Mouse (Mus musculus) heart, postnatal 4 days (tissue): ENCODE results near the gene Mpp2. TPM values are rescaled to one million over a fixed set of nuclear protein-coding genes. Genes with fewer than 3 reads are reported as not detected.

ENCODE experiments used
- DNase-seq: peaks from one replicate; pipeline ENCODE4 v3.0.0; 2021
- total RNA-seq, 2 experiments: library from RNA; stranded (reverse); gene quantifications; 2 replicates each; pipeline ENCODE4 v1.2.3; 2021

Gene Mpp2
- total RNA-seq, 2 experiments from 2014 or later: 6.1 to 7.3 TPM

DNA sequence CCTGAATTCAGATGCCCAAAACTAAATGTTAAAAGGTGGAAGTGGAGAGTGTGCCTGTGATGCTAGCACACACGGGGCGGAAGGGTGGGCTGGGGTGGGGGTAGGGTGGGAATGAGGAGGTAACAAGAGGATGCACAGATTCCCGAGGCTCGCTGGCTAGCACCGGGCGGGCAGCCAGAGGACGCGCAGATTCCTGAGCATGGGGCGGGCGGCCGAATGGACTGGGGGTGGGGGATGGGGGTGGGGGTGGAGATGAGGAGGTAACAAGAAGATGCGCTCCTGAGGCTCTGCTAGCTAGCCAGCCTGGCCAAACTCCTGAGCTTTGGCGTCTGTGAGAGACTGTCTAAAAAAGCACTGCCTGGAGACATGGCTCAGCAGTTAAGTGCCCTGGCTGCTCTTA is 17.9 kb downstream of the Mpp2 start:
- no peak for DNase-seq

GRCm38 (mm10) chr11:102069633-102070032 is 18.7 kb downstream of the Mpp2 start:
- DNase-seq: no peak

GRCm38 (mm10) chr11:102068969-102069368 is 19.3 kb downstream of the Mpp2 start:
- DNase-seq: no peak

GRCm38 (mm10) chr11:102063076-102063475 is 25.2 kb downstream of the Mpp2 start:
- DNase-seq: no peak

DNA sequence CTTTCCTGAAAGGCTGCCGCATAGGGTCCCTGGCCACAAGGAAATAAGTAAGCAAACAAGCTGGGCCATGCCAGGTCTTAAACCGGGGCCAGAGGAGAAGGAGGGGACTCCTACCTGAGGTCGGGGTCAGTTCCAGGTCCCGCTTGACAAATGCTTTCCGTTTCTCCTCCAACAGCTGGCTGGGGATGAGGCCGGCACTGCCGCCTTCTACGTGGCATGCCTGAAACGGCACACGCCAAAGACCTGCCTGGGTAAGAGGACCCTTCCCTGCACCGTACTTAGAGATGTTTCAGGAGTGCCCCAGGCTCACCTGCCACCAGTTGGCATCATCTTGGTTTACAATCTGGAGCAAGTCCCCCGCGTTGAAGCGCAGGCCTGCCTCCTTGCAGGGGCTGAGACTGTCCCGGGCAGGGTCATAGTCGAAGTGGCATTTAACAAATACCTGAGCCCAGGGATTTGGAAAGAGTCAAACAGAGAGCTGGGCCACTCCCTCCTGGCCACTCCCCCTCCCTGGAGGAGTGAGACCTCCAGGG is 26.3 kb downstream of the Mpp2 start:
- DNase-seq: no peak

- peak; percentile 84 for DNase-seq
Measured at GRCm38 (mm10) chr11:102061236-102061940, 26.9 kb downstream of the Mpp2 start.

DNA sequence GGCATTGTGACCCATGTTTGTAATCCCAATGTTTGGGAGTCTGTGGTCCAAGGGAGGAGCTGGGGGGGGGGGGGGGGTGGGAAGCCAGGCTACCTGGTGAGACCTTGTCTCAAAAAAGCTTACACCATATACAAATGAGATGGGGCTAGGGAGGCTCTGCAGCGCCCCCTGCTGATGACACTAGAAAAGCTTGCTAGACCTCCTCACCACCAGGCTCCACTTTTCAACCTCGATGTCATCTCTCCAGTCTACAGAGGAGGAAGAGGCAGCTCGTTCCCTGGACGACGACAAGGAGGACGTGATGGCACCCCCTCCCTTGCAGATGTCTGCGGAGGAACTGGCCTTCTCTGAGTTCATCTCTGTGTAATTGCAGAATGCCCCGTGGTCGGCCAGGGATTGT is 34.5 kb downstream of the Mpp2 start:
- DNase-seq: peak; percentile 70

DNA sequence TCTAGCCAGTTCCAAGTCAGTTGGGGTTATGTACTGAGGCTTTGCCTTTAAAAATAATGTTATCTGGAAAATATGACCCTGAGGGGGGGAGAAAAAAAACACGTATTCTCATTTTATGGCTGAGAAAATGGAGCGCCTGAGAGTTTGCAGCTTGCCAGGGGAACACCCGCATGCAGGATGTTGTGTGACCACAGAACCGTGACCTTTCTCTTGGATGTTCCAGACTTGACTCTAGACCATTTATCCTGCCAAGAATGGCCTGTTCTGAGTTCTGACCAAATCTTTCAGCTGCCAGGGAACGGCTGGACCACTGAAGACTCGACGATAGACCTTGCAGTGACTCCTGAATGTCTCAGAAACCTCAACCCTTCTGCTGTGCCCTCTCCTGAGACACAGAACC is 35.1 kb downstream of the Mpp2 start:
- DNase-seq: no peak

DNA sequence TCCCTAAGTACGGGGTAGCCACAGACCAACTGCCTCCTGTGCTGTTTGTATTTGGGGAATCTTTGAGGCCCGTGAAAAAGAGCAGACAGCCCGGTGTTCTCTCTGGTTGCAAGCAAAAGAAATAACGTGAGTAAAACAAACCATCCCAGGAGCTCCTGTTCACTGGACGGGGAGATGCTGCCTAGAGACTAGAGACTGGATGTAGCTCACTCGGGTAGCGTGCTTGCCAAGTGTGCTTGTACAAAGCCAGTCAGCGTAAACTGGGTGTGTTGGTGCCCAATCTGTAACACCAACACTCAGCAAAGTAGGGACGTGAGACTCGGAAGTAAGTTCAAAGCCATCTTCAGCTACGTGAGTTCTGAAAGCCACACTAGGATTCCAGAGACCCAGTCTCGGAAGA is 35.6 kb downstream of the Mpp2 start:
- DNase-seq: no peak

DNA sequence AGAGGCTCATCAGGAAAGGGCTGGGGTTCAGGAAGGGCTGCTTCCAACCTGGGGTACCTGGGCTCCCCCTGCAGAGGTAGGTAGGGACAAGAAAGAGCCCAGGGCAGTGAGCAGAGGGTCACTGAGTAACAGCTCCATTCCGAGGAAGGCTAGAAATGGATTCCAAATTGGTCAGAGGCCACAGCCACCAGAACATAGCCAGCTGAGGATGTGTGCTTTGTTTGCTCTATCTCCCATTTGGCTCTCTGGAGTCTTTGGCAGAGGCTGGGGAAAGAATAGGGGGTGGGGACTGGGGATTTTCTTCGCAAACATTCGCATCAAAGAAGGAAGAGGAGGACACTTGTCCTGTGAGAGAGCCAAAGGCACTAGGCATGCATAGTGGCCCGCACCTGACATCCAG is 36.4 kb downstream of the Mpp2 start:
- DNase-seq: peak; percentile 44

DNA sequence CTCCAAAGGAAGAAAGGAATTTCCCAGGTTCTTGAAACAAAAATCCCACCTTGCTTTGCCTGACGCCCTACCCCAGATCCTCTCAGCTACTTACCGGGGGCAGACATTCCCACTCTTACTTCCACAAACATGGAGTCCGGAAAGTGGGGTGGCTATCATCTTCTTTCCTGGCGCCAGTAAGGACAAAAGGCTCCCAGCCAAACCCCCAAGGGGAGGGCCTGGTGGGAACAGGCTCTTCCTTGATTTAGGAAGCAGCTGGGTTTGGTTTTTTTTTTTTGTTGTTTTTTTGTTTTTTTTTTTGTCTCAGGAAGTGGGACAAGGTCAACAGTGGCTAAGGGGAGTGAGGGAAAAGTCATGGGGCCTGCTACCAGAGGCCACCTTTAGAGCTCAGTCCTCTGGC is 36.8 kb downstream of the Mpp2 start:
- DNase-seq: peak; percentile 77

GRCm38 (mm10) chr11:102049875-102050482 is 38.3 kb downstream of the Mpp2 start:
- DNase-seq: no peak

DNA sequence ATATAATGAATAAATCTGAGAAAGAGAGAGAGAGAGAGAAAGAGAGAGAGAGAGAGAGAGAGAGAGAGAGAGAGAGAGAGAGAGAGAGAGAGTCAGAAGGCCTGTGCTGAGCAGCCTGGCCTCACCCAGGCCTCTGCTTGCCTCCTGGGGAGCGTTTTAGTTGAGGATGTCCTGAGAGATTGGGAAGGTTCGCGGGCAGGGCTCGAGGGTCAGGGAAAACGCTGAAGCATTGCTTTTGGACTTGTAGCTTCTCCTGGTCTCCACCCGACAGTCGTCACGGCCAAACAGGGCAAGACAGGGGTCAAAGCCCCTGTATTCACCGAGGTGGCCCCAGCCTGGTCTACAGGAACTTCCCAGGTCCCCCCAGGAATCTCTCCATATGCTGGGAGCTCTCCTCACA is 41.7 kb downstream of the Mpp2 start:
- DNase-seq: no peak

DNA sequence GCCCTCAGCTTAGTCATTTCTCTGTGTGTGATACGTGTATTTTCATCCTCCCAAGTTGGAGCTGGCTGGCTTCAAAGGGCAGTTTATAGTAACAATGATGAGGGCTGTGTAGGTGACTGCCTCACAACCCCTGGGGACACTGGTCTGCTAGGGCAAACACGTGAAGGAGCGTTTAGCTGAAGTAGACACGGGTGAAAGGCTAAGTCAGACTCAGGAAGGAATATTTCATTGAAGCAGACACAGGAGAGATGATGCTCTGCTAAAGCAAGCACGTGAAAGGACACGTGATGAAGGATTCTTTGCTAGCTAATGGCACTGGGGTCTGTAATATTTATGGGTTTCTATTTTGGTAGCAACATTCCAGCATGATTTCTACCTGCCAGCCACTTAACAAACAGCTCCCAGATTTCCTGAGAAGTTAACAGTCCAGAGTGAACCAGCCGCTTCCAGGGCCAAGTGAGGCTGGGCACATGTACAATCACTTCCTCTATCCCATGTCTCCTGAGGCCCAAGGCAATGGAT is 43.6 kb downstream of the Mpp2 start:
- DNase-seq: no peak

DNA sequence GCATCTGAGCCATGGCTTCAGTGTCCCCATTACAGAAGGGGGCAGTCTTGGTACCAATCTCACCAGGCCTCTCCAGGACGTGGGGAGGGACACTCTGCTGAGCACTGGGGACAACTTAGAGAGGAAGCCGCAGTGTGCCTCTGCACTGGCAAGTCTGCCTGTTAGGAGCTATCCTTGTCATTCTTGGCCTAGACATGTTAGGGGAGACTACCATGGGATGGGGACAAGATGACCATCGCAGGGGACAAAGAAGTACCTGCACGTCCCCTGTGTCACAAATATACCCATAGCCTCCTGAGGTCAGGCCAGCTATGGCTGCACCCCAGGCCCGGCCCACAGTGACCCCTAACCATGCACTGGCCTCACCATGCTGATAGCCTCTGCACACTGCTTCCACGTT is 44.9 kb downstream of the Mpp2 start:
- no peak for DNase-seq

DNA sequence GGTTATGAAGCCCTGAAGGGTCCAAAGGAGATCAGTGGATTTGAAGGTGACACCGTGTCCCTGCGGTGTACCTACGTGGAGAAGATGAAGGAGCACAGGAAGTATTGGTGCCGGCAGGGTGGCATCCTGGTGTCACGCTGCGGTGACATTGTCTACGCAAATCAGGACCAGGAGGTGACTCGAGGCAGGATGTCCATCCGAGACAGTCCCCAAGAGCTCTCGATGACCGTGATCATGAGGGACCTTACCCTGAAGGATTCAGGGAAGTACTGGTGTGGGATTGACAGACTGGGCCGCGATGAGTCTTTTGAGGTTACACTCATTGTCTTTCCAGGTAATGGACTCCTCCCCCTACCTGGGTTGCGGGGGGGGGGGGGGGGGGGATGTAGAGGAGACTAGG is 45.3 kb downstream of the Mpp2 start:
- DNase-seq: no peak

- no peak for DNase-seq
Measured at GRCm38 (mm10) chr11:102041350-102041949, 46.9 kb downstream of the Mpp2 start, which contains the start of gene Cd300lg. Gene Cd300lg (plus strand): TSS chr11:102041509.

DNA sequence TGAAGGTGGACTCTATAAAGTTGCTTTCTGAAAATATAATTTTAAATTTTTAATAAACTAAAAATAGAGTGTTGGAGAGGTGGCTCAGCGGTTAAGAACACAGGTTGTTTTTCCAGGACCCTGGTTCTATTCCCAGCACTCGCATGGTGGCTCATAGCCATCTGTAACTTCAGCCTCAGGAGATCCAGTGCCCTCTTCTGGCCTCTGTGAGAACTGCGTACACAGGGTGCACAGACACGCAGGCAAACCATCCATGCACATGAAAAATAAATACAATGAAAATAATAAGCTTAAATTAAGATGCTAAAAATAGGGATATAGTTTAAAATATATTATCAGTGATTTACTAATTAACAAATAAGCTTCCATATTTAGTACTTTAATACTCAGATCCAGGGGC is 47.7 kb downstream of the Mpp2 start:
- no peak for DNase-seq

DNA sequence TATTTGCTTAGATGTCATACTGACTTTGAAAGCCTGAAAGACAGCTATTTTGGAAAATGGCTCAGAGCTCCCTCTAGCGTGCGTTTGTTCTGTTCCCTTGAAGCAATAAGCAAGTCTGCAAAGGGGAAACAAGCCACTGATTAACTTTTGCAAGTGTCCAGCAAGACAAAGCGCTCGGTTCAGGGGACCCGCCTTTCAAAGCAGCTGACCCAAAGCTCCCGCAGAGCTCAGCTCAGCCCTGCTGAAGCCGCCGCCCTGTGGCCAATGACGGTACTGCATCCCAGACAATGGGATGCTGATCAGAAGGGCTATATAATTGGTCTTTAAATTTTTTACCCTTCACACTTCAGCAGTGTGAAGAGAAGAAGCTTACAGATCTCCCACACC is 48.2 kb downstream of the Mpp2 start:
- peak; percentile 96 for DNase-seq

- no peak for DNase-seq
Measured at GRCm38 (mm10) chr11:102039487-102040137, 48.7 kb downstream of the Mpp2 start.

- DNase-seq: no peak
Measured at GRCm38 (mm10) chr11:102037789-102038188, 50.5 kb downstream of the Mpp2 start.

- DNase-seq: no peak
Measured at GRCm38 (mm10) chr11:102036336-102036735, 52.0 kb downstream of the Mpp2 start.

DNA sequence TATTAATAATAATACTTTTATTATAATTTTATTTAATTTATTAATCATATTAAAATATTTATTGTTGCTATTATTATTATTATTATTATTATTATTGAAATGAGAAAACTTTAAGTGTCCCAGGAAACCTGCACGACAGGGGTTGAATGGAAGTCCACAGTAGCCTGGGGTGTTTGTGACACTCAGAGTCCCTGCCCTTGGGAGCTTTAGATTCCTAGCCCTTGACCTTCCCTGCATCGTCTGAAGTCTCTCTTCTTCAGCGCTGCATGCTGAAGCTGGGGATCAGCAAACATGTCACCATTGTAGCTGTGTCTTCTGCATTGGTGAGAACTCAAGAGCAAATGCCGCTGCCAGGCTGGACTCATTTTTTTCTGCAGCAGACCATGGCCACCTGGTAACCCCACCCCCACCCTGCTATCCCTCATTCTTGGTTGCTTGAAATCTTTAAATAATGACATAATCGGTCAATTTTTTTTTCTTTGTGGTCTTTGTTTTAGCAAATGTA is 52.8 kb downstream of the Mpp2 start:
- DNase-seq: no peak
